Comparison of ENCODE assay signal across 8 mouse cellular contexts in the genomic region with DNA sequence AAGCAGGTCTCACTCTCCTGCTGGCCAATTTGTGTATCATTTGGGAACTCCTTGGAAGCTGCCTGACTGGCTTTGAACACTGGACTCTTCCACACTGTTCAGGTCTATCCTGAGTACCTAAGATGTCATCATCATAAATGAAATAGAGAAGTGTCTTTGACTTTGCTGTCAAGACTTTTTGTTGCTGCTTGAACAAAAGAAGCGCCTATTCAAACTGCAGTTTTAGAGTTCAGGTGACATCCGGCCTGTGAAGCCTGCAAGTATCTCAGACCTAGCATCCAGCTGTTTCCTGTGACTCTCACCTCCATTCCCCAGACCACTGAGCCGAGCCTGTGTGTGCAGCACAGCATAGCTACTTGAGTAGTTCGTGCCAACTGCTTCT. TPM values are rescaled to one million over a fixed set of nuclear protein-coding genes. Genes with fewer than 3 reads are reported as not detected.
DNase-seq lines count a peak whose midpoint lies in the region; ATAC-seq and TF ChIP-seq lines count a peak whose summit lies in the region.

No protein-coding gene starts in this region.

- WGBS in hindbrain, embryonic 11.5 days: 54% methylated on average over 4 of the region's 4 CpGs
- 37% methylated on average over 4 of the region's 4 CpGs for WGBS in limb, embryonic 14.5 days

- H3K4me1 ChIP-seq in E14TG2a.4 (replicated peaks; ENCODE audit: low read depth, low read length): peaks cover 48% of the 10 kb centered on the region
- H3K4me1 ChIP-seq in bone marrow macrophage, adult 2 months (ENCODE audit: control insufficient read depth, insufficient read depth, low read length): peaks cover 29% of the 10 kb centered on the region
- peaks cover 2% of the 10 kb centered on the region; the same call in 1 of the 2 replicates for H3K4me1 ChIP-seq in hindbrain, embryonic 11.5 days (replicated peaks; ENCODE audit: control insufficient read depth, insufficient read depth, low read length)
- H3K4me1 ChIP-seq in limb, embryonic 14.5 days (ENCODE audit: control insufficient read depth, insufficient read depth, low read length): peaks cover 30% of the 10 kb centered on the region

- 0 out of 2 replicates have a peak overlapping the region, but pooled peaks have one; percentile 17 for H3K27ac ChIP-seq in bone marrow macrophage, adult 2 months (ENCODE audit: insufficient read depth, low read depth, low read length)
- no peak overlapping the region for H3K27ac ChIP-seq in hindbrain, embryonic 11.5 days (ENCODE audit: low read depth, low read length)
- H3K27ac ChIP-seq in limb, embryonic 14.5 days (replicated peaks; ENCODE audit: low read depth, low read length): no peak overlapping the region

- no peak for TF ChIP-seq CTCF in E14TG2a.4 (conservative IDR thresholded peaks at IDR 0.05; ENCODE audit: low read length)
- TF ChIP-seq CTCF in bone marrow macrophage, adult 2 months (IDR thresholded peaks at IDR 0.05; ENCODE audit: low read depth, low read length): no peak

- peak overlapping the region; percentile 60 for H3K4me2 ChIP-seq in hindbrain, embryonic 11.5 days (replicated peaks; ENCODE audit: low read depth, low read length)
- peak overlapping the region; percentile 67 for H3K4me2 ChIP-seq in limb, embryonic 14.5 days (replicated peaks; ENCODE audit: low read depth, low read length, severe bottlenecking)

- peaks cover 53% of the 10 kb centered on the region for H3K36me3 ChIP-seq in E14TG2a.4 (ENCODE audit: insufficient read depth, low read length)
- no peaks in the 10 kb centered on the region for H3K36me3 ChIP-seq in hindbrain, embryonic 11.5 days (ENCODE audit: control insufficient read depth, insufficient read depth, low read length)
- peaks cover 52% of the 10 kb centered on the region for H3K36me3 ChIP-seq in limb, embryonic 14.5 days (ENCODE audit: control insufficient read depth, insufficient read depth, low read length)

- H3K9me3 ChIP-seq in E14TG2a.4 (ENCODE audit: low read length): no peaks in the 10 kb centered on the region
- no peaks in the 10 kb centered on the region for H3K9me3 ChIP-seq in hindbrain, embryonic 11.5 days (ENCODE audit: control insufficient read depth, low read length)
- H3K9me3 ChIP-seq in limb, embryonic 14.5 days (ENCODE audit: control insufficient read depth, low read length): no peaks in the 10 kb centered on the region

- no peaks in the 10 kb centered on the region for H3K27me3 ChIP-seq in E14TG2a.4 (ENCODE audit: insufficient read depth, low read length)
- no peaks in the 10 kb centered on the region for H3K27me3 ChIP-seq in hindbrain, embryonic 11.5 days (ENCODE audit: control insufficient read depth, insufficient read depth, low read length)
- H3K27me3 ChIP-seq in limb, embryonic 14.5 days (ENCODE audit: control insufficient read depth, insufficient read depth, low read length): no peaks in the 10 kb centered on the region

- H3K4me3 ChIP-seq in E14TG2a.4 (replicated peaks; ENCODE audit: low read length): peak overlapping the region; percentile 32
- H3K4me3 ChIP-seq in bone marrow macrophage, adult 2 months (ENCODE audit: insufficient read depth, low read length): peak overlapping the region; percentile 65
- peak overlapping the region; percentile 45 for H3K4me3 ChIP-seq in hindbrain, embryonic 11.5 days (ENCODE audit: low read depth, low read length)
- H3K4me3 ChIP-seq in limb, embryonic 14.5 days (replicated peaks; ENCODE audit: low read length): peak overlapping the region; percentile 54

- ATAC-seq in hindbrain, embryonic 11.5 days (ENCODE audit: low FRiP score): no peak
- no peak for ATAC-seq in limb, embryonic 14.5 days (ENCODE audit: low FRiP score, low read depth)

- DNase-seq in hindbrain, embryonic 11.5 days (ENCODE audit: low spot score): peak; percentile 38
- peak; percentile 28 for DNase-seq in limb, embryonic 14.5 days (ENCODE audit: low spot score)
- peak; percentile 92 for DNase-seq in naive thymus-derived CD4-positive, alpha-beta T cell, adult 2 months (ENCODE audit: low read depth)
- DNase-seq in frontal cortex, postnatal 14 days (ENCODE audit: low spot score in 2 of 2): no peak
- DNase-seq in adrenal gland, postnatal 25 days: no peak
- DNase-seq in right cerebral cortex, postnatal 4 days: no peak

- no peak for TF ChIP-seq POLR2A in bone marrow macrophage, adult 2 months (IDR thresholded peaks at IDR 0.05; ENCODE audit: borderline replicate concordance, low read depth, low read length)
- no peak for TF ChIP-seq POLR2A in limb, embryonic 14.5 days (IDR thresholded peaks at IDR 0.05; ENCODE audit: borderline replicate concordance, extremely low read depth, insufficient read depth, insufficient read length)

- H3K9ac ChIP-seq in hindbrain, embryonic 11.5 days (ENCODE audit: low read depth, low read length): peak overlapping the region; percentile 15; the same call in 1 of the 2 replicates
- H3K9ac ChIP-seq in limb, embryonic 14.5 days (ENCODE audit: low read depth, low read length, severe bottlenecking): peak overlapping the region; percentile 45

RNA-seq across cellular contexts. Expression of a gene that starts 4.1 kb away (rescaled TPM):
- polyA plus RNA-seq in bone marrow macrophage, adult 2 months (2012; ENCODE audit: insufficient read depth, insufficient read length, missing spikeins): 171 and 175 TPM in 2 replicates
- 57.2 and 57.6 TPM in 2 replicates for polyA plus RNA-seq in hindbrain, embryonic 11.5 days (2014; fragmentation: Nextera tagmentation; extraction: Ambion mirVana)
- polyA plus RNA-seq in limb, embryonic 14.5 days (2012; rRNA removed): 41.8 and 43.7 TPM in 2 replicates
- polyA plus RNA-seq in limb, embryonic 14.5 days (2014; fragmentation: Nextera tagmentation; extraction: Ambion mirVana): 107 and 110 TPM in 2 replicates
- total RNA-seq in adrenal gland, postnatal 25 days (2021): 69.6 and 85.8 TPM in 2 replicates

Comparison
In these comparisons a context has a peak if more than half of its experiments do, and no peak if none do; other contexts are left out.
1. DNase-seq: peak in hindbrain, embryonic 11.5 days (single experiment), limb, embryonic 14.5 days (single experiment) and naive thymus-derived CD4-positive, alpha-beta T cell, adult 2 months (single experiment); none in frontal cortex, postnatal 14 days (0 of 2), adrenal gland, postnatal 25 days (single experiment) and right cerebral cortex, postnatal 4 days (single experiment).
2. Peak in every context shown above with its lines, with median percentiles within 50 percentile points of each other: H3K4me3 ChIP-seq.